Mouse (Mus musculus) heart, embryonic 16.5 days (tissue): Measurements from ENCODE around the gene Zfp874b. TPM values are rescaled to one million over a fixed set of nuclear protein-coding genes. Genes with fewer than 3 reads are reported as not detected.
"Not testable (repeated sequence)": the region's sequence is repeated elsewhere in the genome, so short reads cannot be mapped to it uniquely, and the experiment has no call there.

Experiments
- ATAC-seq: fragments of 200-750 bp; cut with Nextera tagmentation; replicated peaks from 2 replicates; pipeline ENCODE4 v1.8.0; 2017; ENCODE audit warnings: moderate number of reproducible peaks; ENCODE audit not compliant: insufficient read depth, low FRiP score; ENCODE audit errors: extremely low read depth
- H3K27ac ChIP-seq: fragments of 300-500 bp; sonication (generic); 2 replicates; pipeline ENCODE4 v1.5.1; 2014; ENCODE audit warnings: mild to moderate bottlenecking, low read length, control low read depth, moderate library complexity
- H3K27me3 ChIP-seq: fragments of 300-500 bp; sonication (generic); 2 replicates; pipeline ENCODE4 v1.6.1; 2014; ENCODE audit warnings: low read length, mixed read lengths; ENCODE audit not compliant: control insufficient read depth, insufficient read depth
- H3K36me3 ChIP-seq: fragments of 300-500 bp; sonication (generic); 2 replicates; pipeline ENCODE4 v1.6.1; 2014; ENCODE audit not compliant: control insufficient read depth, insufficient read depth
- H3K4me1 ChIP-seq: fragments of 300-500 bp; sonication (generic); 2 replicates; pipeline ENCODE4 v1.6.1; 2014; ENCODE audit warnings: low read length, mixed read lengths; ENCODE audit not compliant: control insufficient read depth, insufficient read depth
- H3K4me2 ChIP-seq: fragments of 300-500 bp; sonication (generic); 2 replicates; pipeline ENCODE4 v1.6.1; 2014; ENCODE audit warnings: low read depth, mild to moderate bottlenecking, control low read depth, low read length
- H3K4me3 ChIP-seq: fragments of 300-500 bp; sonication (generic); 2 replicates; pipeline ENCODE4 v1.5.1; 2014; ENCODE audit warnings: mild to moderate bottlenecking, control low read depth, low read length
- H3K9ac ChIP-seq: fragments of 300-500 bp; sonication (generic); 2 replicates; pipeline ENCODE4 v1.6.1; 2014; ENCODE audit warnings: low read length, control low read depth
- H3K9me3 ChIP-seq: fragments of 300-500 bp; sonication (generic); replicated peaks from 2 replicates; pipeline ENCODE4 v1.6.1; 2016; ENCODE audit warnings: low read length; ENCODE audit not compliant: control insufficient read depth
- WGBS: fragments of 180-500 bp; shearing (Covaris S2); extraction: QIAGEN DNeasy Blood & Tissue Kit; methylation state at CpG from one replicate; pipeline ENCODE4 v1.1.7; 2014; 5-methylcytosine and 5-hydroxymethylcytosine counted together
- polyA plus RNA-seq: library from polyadenylated mRNA; unstranded; fragments of >200 nt; fragmentation: Nextera tagmentation; extraction: Ambion mirVana; gene quantifications from 2 replicates; pipeline ENCODE4 v1.2.1, GENCODE M21; 2015

The Zfp874b gene
- polyA plus RNA-seq, 1 experiment from 2014 or later: 2.8 TPM

GRCm38 (mm10) chr13:67469274-67469673 lies 14.8 kb downstream of the Zfp874b start:
- Histone ChIP-seq H3K27ac (no peak overlapping the region), H3K4me1 (no peaks in the 10 kb centered on the region), H3K27me3 (no peaks in the 10 kb centered on the region), H3K9me3 (peaks cover 3% of the 10 kb centered on the region; the same call in 1 of the 2 replicates), H3K4me2 (no peak overlapping the region), H3K4me3 (no peak overlapping the region), H3K36me3 (peaks cover 21% of the 10 kb centered on the region), H3K9ac (no peak overlapping the region)
- no peak for ATAC-seq
- 86% methylated on average over 3 of the region's 3 CpGs for WGBS

- not testable (repeated sequence) for ATAC-seq, H3K9me3 ChIP-seq, H3K4me2 ChIP-seq, H3K36me3 ChIP-seq, H3K9ac ChIP-seq, H3K27me3 ChIP-seq, H3K4me1 ChIP-seq, H3K4me3 ChIP-seq, H3K27ac ChIP-seq
- WGBS: 76% methylated on average over 2 of the region's 5 CpGs
These were observed 20.4 kb downstream of the Zfp874b start for GRCm38 (mm10) chr13:67463506-67464185.

GRCm38 (mm10) chr13:67452021-67452309 lies 32.1 kb downstream of the Zfp874b start:
- ATAC-seq: no peak

GRCm38 (mm10) chr13:67451172-67452020 lies 32.7 kb downstream of the Zfp874b start, which contains the start of gene Zfp874a:
TSS of gene Zfp874a (minus strand) at chr13:67451624.
- 1% methylated on average over 20 of the region's 20 CpGs for WGBS
- Histone ChIP-seq H3K4me1 (peaks cover 3% of the 10 kb centered on the region; the same call in 1 of the 2 replicates), H3K27ac (peak within 1 kb of the TSS; percentile 66), H3K9me3 (no peaks in the 10 kb centered on the region), H3K4me2 (peak within 1 kb of the TSS; percentile 85), H3K4me3 (peak within 1 kb of the TSS; percentile 71), H3K27me3 (no peaks in the 10 kb centered on the region), H3K9ac (peak within 1 kb of the TSS; percentile 84), H3K36me3 (peaks cover 8% of the 10 kb centered on the region)
- peak; percentile 96 for ATAC-seq

More at GRCm38 (mm10) chr13:67452021-67452309, 32.1 kb downstream of the Zfp874b start:
- Histone ChIP-seq H3K36me3 (peaks cover 2% of the 10 kb centered on the region), H3K27me3 (no peaks in the 10 kb centered on the region), H3K4me2 (peak overlapping the region; percentile 85), H3K27ac (peak overlapping the region; percentile 65), H3K9ac (peak overlapping the region; percentile 84), H3K9me3 (no peaks in the 10 kb centered on the region), H3K4me1 (peaks cover 3% of the 10 kb centered on the region; the same call in 1 of the 2 replicates), H3K4me3 (peak overlapping the region; percentile 71)
- WGBS: 8% methylated on average over 3 of the region's 3 CpGs

GRCm38 (mm10) chr13:67437095-67437494 lies 47.0 kb downstream of the Zfp874b start:
- 80% methylated on average over 1 of the region's 3 CpGs for WGBS
- not testable (repeated sequence) for H3K9ac ChIP-seq, H3K36me3 ChIP-seq, H3K9me3 ChIP-seq, ATAC-seq, H3K27me3 ChIP-seq, H3K4me3 ChIP-seq, H3K4me1 ChIP-seq, H3K27ac ChIP-seq, H3K4me2 ChIP-seq

- Histone ChIP-seq H3K9me3 (no peaks in the 10 kb centered on the region), H3K9ac (no peak overlapping the region), H3K4me1 (no peaks in the 10 kb centered on the region), H3K4me2 (no peak overlapping the region), H3K27me3 (no peaks in the 10 kb centered on the region), H3K4me3 (no peak overlapping the region), H3K27ac (no peak overlapping the region), H3K36me3 (no peaks in the 10 kb centered on the region)
- no peak for ATAC-seq
- WGBS: 68% methylated on average over 3 of the region's 3 CpGs
These were observed 55.9 kb downstream of the Zfp874b start for GRCm38 (mm10) chr13:67428116-67428515.

GRCm38 (mm10) chr13:67425699-67426098 lies 58.4 kb downstream of the Zfp874b start:
- H3K9ac ChIP-seq, H3K4me1 ChIP-seq, H3K4me2 ChIP-seq, H3K27me3 ChIP-seq, H3K4me3 ChIP-seq, H3K9me3 ChIP-seq, ATAC-seq, H3K36me3 ChIP-seq, H3K27ac ChIP-seq: not testable (repeated sequence)

GRCm38 (mm10) chr13:67422532-67422931 lies 61.5 kb downstream of the Zfp874b start:
- WGBS: 56% methylated on average over 2 of the region's 2 CpGs
- H3K27me3 ChIP-seq, H3K4me2 ChIP-seq, H3K4me3 ChIP-seq, H3K9ac ChIP-seq, H3K9me3 ChIP-seq, H3K27ac ChIP-seq, ATAC-seq, H3K36me3 ChIP-seq, H3K4me1 ChIP-seq: not testable (repeated sequence)
